Mouse (Mus musculus): ENCODE data around the gene Bicdl1.

DNA sequence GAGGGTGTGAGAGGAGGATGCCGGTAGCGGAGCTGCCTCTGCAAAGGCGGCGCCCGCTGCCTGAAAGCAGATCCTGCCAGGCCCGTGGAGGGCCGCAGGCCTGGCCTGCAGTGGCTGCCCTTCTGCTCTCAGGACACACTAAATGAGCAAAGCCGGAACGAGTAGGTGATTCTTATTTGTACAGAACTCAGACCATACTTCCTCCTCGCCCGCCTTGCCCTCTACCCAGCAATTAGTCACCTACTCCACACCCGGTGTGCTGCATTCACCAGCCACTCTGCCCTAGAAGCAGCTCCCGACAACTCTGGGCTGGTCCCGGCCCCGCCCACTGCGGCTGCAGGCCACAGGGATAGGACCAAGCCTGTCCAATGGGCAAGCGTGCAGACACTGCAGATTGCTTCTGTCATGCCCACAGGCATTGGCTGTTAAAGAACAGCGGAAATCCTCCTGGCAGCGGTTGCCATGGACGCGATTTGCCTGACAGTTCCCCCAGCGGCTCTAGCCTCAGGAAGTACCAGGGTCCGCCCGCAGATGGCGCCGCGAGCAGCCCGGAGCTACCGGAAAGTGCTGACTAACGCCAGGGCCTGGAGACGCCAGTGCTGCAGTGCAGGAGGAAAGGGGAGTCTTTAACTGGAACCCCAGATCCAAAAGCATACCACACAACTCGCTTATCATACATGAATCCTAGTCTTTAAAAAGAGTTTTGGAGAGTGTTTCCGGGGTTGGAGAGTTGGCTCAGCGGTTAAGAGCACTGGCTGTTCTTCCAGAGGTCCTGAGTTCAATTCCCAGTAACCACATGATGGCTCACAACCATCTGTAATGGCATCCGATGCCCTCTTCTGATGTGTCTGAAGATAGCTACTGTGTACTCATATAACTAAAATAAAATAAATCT, 78.5 kb downstream of the Bicdl1 start:
- TF ChIP-seq CTCF (IDR thresholded peaks at IDR 0.05; ENCODE audit: control insufficient read depth, insufficient read depth, insufficient read length) (peak; percentile 90), USF1 (IDR thresholded peaks at IDR 0.05; ENCODE audit: low read depth) (no peak), MAX (IDR thresholded peaks at IDR 0.05) (no peak), MYOD1 (IDR thresholded peaks at IDR 0.05; ENCODE audit: control insufficient read depth, insufficient read length, low read depth) (no peak), CEBPB (IDR thresholded peaks at IDR 0.05; ENCODE audit: low read depth) (no peak), FOSL1 (IDR thresholded peaks at IDR 0.05; ENCODE audit: insufficient read depth, low read length, poor library complexity, severe bottlenecking) (no peak)
